Mouse (Mus musculus) midbrain, embryonic 10.5 days (tissue): ENCODE measurements around the gene Whrn. TPM values are rescaled to one million over a fixed set of nuclear protein-coding genes. Genes with fewer than 3 reads are reported as not detected.

Experiments used
- DNase-seq: peaks from one replicate; pipeline ENCODE4 v3.0.0-alpha.2; 2017; ENCODE audit warnings: low spot score
- H3K27ac ChIP-seq: fragments of 300-500 bp; sonication (generic); replicated peaks from 2 replicates; pipeline ENCODE4 v1.5.1; 2016; ENCODE audit warnings: mild to moderate bottlenecking
- H3K27me3 ChIP-seq: fragments of 300-500 bp; sonication (generic); 2 replicates; pipeline ENCODE4 v1.6.1; 2016; ENCODE audit warnings: low read depth, mild to moderate bottlenecking; ENCODE audit not compliant: poor library complexity, severe bottlenecking
- H3K36me3 ChIP-seq: fragments of 300-500 bp; sonication (generic); 2 replicates; pipeline ENCODE4 v1.6.1; 2016; ENCODE audit warnings: mild to moderate bottlenecking, moderate library complexity
- H3K4me1 ChIP-seq: fragments of 300-500 bp; sonication (generic); 2 replicates; pipeline ENCODE4 v1.6.1; 2016
- H3K4me3 ChIP-seq: fragments of 300-500 bp; sonication (generic); 2 replicates; pipeline ENCODE4 v1.5.1; 2016; ENCODE audit warnings: mild to moderate bottlenecking, moderate library complexity
- H3K9me3 ChIP-seq: fragments of 300-500 bp; sonication (generic); replicated peaks from 2 replicates; pipeline ENCODE4 v1.6.1; 2016; ENCODE audit warnings: mild to moderate bottlenecking
- WGBS: fragments of 180-500 bp; shearing (Covaris S2); methylation state at CpG from one replicate; pipeline ENCODE4 v1.1.7; 2016; 5-methylcytosine and 5-hydroxymethylcytosine counted together
- polyA plus RNA-seq: library from polyadenylated mRNA; unstranded; fragments of >200 nt; fragmentation: Nextera tagmentation; extraction: Ambion mirVana; gene quantifications from 2 replicates; pipeline ENCODE4 v1.2.1, GENCODE M21; 2016

Gene Whrn
- polyA plus RNA-seq, 1 experiment from 2014 or later, result 8.8 TPM

GRCm38 (mm10) chr4:63435402-63435801 lies 60.4 kb downstream of the Whrn start:
- H3K4me3 ChIP-seq, result no peak overlapping the region
- WGBS, result 79% methylated on average over 9 of the region's 9 CpGs
- no peak for DNase-seq
- no peak overlapping the region for H3K27ac ChIP-seq
- H3K9me3 ChIP-seq, result no peaks in the 10 kb centered on the region
- peaks cover 74% of the 10 kb centered on the region for H3K36me3 ChIP-seq
- peaks cover 9% of the 10 kb centered on the region for H3K4me1 ChIP-seq
- no peaks in the 10 kb centered on the region for H3K27me3 ChIP-seq

DNA sequence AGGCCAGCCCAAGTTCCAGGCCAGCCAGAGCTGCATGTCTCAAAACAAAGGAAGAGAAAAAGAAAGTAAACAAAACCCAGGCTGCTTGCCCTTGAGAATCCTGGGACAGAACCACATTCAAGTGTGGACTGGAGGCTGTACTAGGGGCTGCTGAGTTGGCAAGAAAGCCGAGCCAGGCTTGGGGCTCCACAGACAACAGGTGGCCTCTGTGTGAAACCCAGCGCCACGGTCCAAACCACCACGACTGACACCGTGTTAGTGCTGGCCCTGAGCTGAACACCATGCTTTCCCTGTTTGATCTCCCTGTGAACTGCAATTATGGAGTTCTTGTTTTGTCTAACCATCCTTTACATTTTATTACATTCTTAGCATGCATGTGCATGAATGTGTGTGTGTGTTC lies 64.7 kb downstream of the Whrn start:
- Histone ChIP-seq H3K27ac (no peak overlapping the region), H3K36me3 (peaks cover 83% of the 10 kb centered on the region), H3K27me3 (no peaks in the 10 kb centered on the region), H3K9me3 (no peaks in the 10 kb centered on the region), H3K4me1 (peaks cover 37% of the 10 kb centered on the region), H3K4me3 (no peak overlapping the region)
- no peak for DNase-seq
- 88% methylated on average over 5 of the region's 5 CpGs for whole genome bisulfite sequencing

DNA sequence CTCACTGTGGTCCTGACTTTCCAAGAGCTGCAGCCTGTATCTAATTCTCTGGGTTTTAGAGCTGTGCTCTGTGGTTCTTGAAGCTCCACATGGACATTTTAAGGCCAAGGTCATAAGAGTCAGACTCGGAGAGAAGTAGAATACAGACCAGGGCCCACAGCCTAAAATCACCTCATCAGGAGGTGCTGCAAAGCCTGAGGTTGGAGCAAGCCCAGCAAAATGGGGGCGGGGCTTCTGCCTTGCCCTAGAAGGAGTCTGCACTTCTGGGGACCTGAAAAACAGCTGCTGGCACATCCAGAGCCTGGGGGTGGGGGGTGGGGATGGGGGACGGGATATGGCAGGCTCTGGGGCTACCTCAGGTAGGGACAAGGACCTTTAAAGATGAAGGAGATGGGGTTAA lies 65.4 kb downstream of the Whrn start:
- peaks cover 41% of the 10 kb centered on the region for H3K4me1 ChIP-seq
- peaks cover 83% of the 10 kb centered on the region for H3K36me3 ChIP-seq
- H3K4me3 ChIP-seq, result no peak overlapping the region
- DNase-seq, result no peak
- H3K9me3 ChIP-seq, result no peaks in the 10 kb centered on the region
- H3K27me3 ChIP-seq, result no peaks in the 10 kb centered on the region
- no peak overlapping the region for H3K27ac ChIP-seq
- 57% methylated on average over 3 of the region's 3 CpGs for WGBS

DNA sequence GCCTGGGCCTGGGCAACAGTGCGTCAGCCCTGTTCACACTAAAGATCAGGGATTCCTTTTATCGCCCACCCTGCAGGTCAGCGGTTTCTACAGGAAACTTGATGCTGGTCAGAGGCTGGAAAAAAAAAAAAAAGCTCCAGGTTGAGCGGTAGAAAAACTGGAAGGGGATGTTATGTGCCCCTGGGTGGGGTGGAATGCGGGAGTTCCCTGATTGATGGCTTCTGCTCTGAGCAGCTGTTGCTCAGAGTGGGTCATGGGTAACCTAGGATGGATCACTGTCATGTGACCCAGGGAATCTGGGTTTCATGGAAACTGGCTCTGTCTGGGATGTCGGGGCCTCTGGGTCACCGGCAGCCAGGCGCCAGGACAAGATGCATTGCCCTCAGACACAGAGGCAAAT lies 69.5 kb downstream of the Whrn start:
- Histone ChIP-seq H3K27ac (no peak overlapping the region), H3K4me1 (peaks cover 47% of the 10 kb centered on the region), H3K36me3 (peaks cover 56% of the 10 kb centered on the region), H3K27me3 (no peaks in the 10 kb centered on the region), H3K4me3 (no peak overlapping the region), H3K9me3 (no peaks in the 10 kb centered on the region)
- no peak for DNase-seq
- 74% methylated on average over 8 of the region's 8 CpGs for WGBS

DNA sequence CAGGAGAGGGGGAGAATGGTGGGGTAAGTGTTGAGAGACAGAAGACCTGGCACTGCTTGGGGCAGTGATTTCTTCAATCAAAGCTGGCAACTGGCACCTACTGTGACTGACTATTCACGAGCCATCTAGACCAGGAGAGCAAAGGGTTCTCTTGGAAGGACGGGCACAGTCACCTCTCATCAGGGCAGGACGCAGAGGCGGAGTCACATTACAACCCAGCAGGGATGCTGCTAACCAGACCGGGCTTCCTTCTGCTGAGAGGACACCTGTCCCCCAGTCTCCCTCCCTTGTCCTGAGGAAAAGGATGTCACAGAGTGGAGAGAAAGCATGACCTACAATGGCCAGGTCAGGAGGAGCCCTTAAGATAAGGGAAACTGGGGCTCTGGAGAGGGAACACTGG lies 72.0 kb downstream of the Whrn start:
- no peak for DNase-seq
- 23% methylated on average over 5 of the region's 5 CpGs for WGBS
- H3K27me3 ChIP-seq, result no peaks in the 10 kb centered on the region
- H3K36me3 ChIP-seq, result peaks cover 38% of the 10 kb centered on the region
- H3K4me3 ChIP-seq, result no peak overlapping the region
- H3K4me1 ChIP-seq, result peaks cover 30% of the 10 kb centered on the region
- H3K9me3 ChIP-seq, result no peaks in the 10 kb centered on the region
- H3K27ac ChIP-seq, result no peak overlapping the region; the same call in 1 of the 2 replicates

DNA sequence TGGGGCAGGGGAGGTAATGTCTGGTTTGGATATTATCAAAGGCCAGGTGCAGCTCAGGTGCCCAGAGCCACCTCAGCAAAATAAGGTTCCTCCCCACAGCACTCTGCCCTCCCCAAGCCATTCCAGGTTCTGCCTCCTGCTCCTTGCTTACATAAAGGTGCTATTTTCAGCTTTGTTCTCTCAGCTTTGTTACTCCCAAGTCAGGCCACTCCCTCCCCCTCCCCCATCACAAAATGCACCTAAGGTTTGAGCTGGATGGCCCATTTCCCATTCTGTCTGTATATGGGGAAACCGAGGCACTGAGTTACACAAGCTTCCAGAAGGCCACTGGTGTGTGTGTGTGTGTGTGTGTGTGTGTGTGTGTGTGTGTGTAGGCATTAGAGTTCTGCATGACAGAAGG lies 72.6 kb downstream of the Whrn start:
- Histone ChIP-seq H3K9me3 (no peaks in the 10 kb centered on the region), H3K4me1 (peaks cover 33% of the 10 kb centered on the region), H3K27ac (no peak overlapping the region), H3K36me3 (peaks cover 33% of the 10 kb centered on the region), H3K4me3 (no peak overlapping the region), H3K27me3 (no peaks in the 10 kb centered on the region)
- DNase-seq, result no peak
- WGBS, result 83% methylated on average over 1 of the region's 1 CpGs

GRCm38 (mm10) chr4:63420143-63420920 lies 75.5 kb downstream of the Whrn start:
- peaks cover 31% of the 10 kb centered on the region for H3K36me3 ChIP-seq
- H3K4me3 ChIP-seq, result no peak overlapping the region
- peak overlapping the region; percentile 61 for H3K27ac ChIP-seq
- peaks cover 29% of the 10 kb centered on the region for H3K4me1 ChIP-seq
- H3K9me3 ChIP-seq, result no peaks in the 10 kb centered on the region
- H3K27me3 ChIP-seq, result no peaks in the 10 kb centered on the region
- 82% methylated on average over 14 of the region's 14 CpGs for WGBS
- no peak for DNase-seq

GRCm38 (mm10) chr4:63418270-63418669 lies 77.5 kb downstream of the Whrn start:
- Histone ChIP-seq H3K27me3 (no peaks in the 10 kb centered on the region), H3K4me1 (peaks cover 22% of the 10 kb centered on the region), H3K4me3 (no peak overlapping the region), H3K27ac (peak overlapping the region; percentile 65), H3K36me3 (peaks cover 41% of the 10 kb centered on the region), H3K9me3 (no peaks in the 10 kb centered on the region)
- WGBS, result 76% methylated on average over 11 of the region's 11 CpGs
- DNase-seq, result no peak

DNA sequence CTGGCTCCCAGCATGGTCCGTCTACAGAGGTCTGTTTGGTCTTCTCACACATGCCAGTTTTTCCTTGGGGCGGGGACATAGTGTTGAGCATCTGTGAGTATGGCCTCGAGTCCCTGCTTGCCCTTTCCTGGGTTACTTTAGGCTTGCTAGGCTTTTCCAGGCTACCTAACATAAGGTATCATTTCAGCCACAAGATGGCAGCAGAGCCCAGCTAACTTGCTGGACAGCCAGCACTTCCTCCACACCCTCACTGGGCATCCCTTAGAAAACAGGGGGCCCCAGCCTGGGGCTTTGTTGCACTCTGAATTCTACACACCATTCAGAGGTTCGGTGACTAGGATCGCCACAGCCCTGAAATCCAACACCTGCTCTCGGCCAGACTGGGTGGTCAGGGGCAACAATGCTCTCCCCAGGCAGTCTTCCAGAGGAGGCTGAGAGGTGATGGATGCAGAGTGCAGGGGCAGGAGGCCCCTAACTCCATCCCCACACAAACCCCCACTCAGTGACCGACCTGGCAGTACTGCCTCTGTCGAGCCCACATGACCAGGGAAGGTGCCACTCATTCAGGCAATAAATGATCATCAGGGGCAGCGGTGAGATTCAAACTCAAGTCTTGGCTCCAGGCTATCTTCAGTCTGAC lies 78.4 kb downstream of the Whrn start:
- peaks cover 37% of the 10 kb centered on the region for H3K36me3 ChIP-seq
- 22% methylated on average over 9 of the region's 9 CpGs for WGBS
- H3K9me3 ChIP-seq, result no peaks in the 10 kb centered on the region
- H3K4me1 ChIP-seq, result peaks cover 22% of the 10 kb centered on the region
- H3K27me3 ChIP-seq, result no peaks in the 10 kb centered on the region
- peak overlapping the region; percentile 65 for H3K27ac ChIP-seq
- no peak overlapping the region for H3K4me3 ChIP-seq
- DNase-seq, result peak; percentile 80

DNA sequence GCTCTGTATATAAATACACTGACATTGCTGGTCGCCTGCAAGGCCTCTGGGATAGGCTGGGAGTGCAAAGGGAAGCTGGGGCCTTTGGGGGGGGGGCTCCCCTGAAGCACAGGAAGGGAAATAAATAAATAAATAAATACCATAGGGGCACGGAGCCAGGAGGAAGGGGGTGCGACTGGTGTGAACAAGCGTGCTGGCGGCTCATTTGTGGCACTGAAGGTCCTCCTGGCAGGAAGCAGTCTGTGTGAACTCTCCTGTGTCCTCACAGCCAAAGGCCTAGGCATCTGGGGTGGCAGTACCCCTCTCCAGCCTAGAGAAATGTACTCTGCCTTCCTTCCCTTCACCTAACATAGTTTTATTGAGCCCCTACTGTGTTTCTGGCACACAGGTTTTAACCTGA lies 80.8 kb downstream of the Whrn start:
- DNase-seq, result no peak
- Histone ChIP-seq H3K36me3 (peaks cover 30% of the 10 kb centered on the region), H3K27ac (no peak overlapping the region), H3K4me1 (peaks cover 33% of the 10 kb centered on the region), H3K9me3 (no peaks in the 10 kb centered on the region), H3K27me3 (no peaks in the 10 kb centered on the region; the same call in 1 of the 2 replicates), H3K4me3 (no peak overlapping the region)
- 71% methylated on average over 5 of the region's 5 CpGs for WGBS

DNA sequence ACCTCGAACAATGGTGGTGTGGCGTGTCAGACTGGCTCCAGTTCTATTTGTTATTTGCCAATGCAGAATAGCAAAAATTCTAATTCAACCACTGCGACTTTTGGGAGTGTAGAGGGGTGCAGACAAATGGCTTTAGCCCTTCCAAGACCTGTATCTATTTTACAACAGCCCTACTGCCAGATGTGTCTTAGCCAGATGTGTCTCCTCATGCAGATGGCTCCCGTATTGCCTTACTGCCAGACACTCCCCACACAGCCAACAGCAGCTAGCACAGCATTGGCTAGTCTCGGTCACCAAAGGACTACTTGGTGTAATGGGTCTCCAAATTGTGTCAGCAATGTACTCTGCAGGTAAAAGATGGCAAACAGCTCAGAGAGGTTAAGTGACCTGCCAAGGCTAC lies 84.6 kb downstream of the Whrn start:
- peaks cover 19% of the 10 kb centered on the region for H3K36me3 ChIP-seq
- WGBS, result 74% methylated on average over 5 of the region's 5 CpGs
- H3K9me3 ChIP-seq, result no peaks in the 10 kb centered on the region
- H3K4me1 ChIP-seq, result peaks cover 36% of the 10 kb centered on the region
- H3K27ac ChIP-seq, result no peak overlapping the region
- H3K4me3 ChIP-seq, result peak overlapping the region; percentile 60; the same call in 1 of the 2 replicates
- H3K27me3 ChIP-seq, result peaks cover 12% of the 10 kb centered on the region; the same call in 1 of the 2 replicates
- DNase-seq, result no peak

- H3K9me3 ChIP-seq, result no peaks in the 10 kb centered on the region
- peaks cover 43% of the 10 kb centered on the region for H3K4me1 ChIP-seq
- H3K4me3 ChIP-seq, result peak overlapping the region; percentile 60
- DNase-seq, result peak; percentile 96
- H3K27me3 ChIP-seq, result peaks cover 12% of the 10 kb centered on the region; the same call in 1 of the 2 replicates
- under 1% methylated on average over 19 of the region's 19 CpGs for WGBS
- peaks cover 12% of the 10 kb centered on the region for H3K36me3 ChIP-seq
- H3K27ac ChIP-seq, result peak overlapping the region; percentile 83
These were observed 85.2 kb downstream of the Whrn start for GRCm38 (mm10) chr4:63410583-63410934.

- peak overlapping the region; percentile 83 for H3K27ac ChIP-seq
- peak; percentile 86 for DNase-seq
- under 1% methylated on average over 39 of the region's 39 CpGs for WGBS
- H3K9me3 ChIP-seq, result no peaks in the 10 kb centered on the region
- H3K4me1 ChIP-seq, result peaks cover 48% of the 10 kb centered on the region
- H3K27me3 ChIP-seq, result peaks cover 12% of the 10 kb centered on the region; the same call in 1 of the 2 replicates
- H3K4me3 ChIP-seq, result peak overlapping the region; percentile 60
- H3K36me3 ChIP-seq, result peaks cover 7% of the 10 kb centered on the region
These were observed 85.7 kb downstream of the Whrn start for GRCm38 (mm10) chr4:63409908-63410582.
